Mouse (Mus musculus): Measurements from ENCODE around the gene Asb4. TPM values are rescaled to one million over a fixed set of nuclear protein-coding genes. Genes with fewer than 3 reads are reported as not detected.

Gene Asb4
- total RNA-seq, 2 experiments from 2014 or later: 7.3 to 9.3 TPM

GRCm38 (mm10) chr6:5437757-5438156 lies 54.6 kb downstream of the Asb4 start:
- DNase-seq: no peak

GRCm38 (mm10) chr6:5441221-5441620 lies 58.0 kb downstream of the Asb4 start:
- intact Hi-C loops (cut with DNase I; ENCODE audit: low total_unique reads): no loop called here
- DNase-seq: no peak

More at GRCm38 (mm10) chr6:5437757-5438156, 54.6 kb downstream of the Asb4 start:
- intact Hi-C loops (cut with DNase I; ENCODE audit: low total_unique reads): no loop called here

- intact Hi-C loops (cut with DNase I; ENCODE audit: low total_unique reads): no loop called here
- peak; percentile 26 for DNase-seq
Observed at GRCm38 (mm10) chr6:5442316-5443085, 59.3 kb downstream of the Asb4 start.

DNA sequence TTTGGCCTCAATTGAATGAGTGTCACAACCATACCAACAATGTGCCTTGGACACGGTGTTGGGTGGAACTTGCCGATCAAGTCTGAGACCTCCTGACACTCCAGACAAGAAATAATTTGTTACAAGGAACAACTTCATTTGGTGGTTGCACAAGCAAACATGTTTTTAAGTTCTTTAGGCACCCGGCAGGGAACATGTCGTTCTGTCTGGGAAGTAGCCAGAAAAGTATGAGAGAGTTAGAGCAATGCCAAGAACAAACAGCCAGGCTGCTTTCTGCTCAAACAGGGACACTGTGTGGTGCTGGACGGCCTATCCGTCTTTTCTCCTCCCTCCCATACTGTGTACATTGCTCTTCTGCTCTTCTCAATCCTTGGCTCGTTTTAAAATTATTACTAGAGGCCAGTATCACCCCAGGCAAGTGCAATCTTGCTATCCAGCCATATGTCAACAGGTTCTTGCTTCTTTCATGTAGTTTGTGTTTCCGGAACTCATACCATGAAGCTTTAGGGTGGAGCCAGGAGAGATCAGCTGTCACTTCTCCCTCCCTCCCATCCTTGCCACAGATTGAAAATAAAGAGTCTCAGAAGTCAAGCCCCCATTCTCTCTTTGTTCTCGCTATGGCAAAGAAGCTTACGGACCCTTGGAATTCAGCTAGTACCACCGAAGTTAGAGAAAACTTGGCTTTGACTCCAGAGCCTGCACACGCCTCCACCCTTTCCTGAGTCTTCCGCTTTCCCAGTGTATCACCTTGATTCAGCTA lies 60.1 kb downstream of the Asb4 start:
- intact Hi-C loops (cut with DNase I; ENCODE audit: low total_unique reads): no loop called here
- no peak for DNase-seq

DNA sequence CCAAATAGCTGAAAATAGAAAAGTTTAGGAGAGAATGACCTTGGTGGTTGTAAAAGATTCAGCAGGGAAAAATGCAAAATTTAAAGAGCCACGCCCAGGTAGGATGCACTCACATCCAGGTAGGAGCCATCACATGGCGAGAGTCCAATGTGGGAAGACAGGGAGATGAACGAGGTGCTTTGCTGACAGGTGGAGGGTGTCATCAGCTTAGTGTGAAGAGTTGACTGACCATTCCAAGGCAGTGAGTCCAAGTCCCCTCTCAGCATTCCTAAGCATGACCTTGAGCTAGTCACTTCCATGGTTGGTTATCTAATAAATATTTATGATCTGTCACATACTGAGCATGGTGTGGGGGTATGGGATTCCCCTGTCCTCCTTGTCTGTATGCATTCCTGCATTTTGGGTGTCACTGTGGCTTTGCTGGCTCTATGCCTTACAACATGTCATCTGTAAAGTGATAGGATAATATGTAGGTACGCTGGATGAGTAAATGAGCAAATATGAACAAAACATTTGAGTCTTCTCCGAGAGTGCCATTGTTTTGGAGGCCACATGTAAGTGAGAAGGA lies 61.2 kb downstream of the Asb4 start:
- DNase-seq: no peak
- intact Hi-C loops (cut with DNase I; ENCODE audit: low total_unique reads): no loop called here

DNA sequence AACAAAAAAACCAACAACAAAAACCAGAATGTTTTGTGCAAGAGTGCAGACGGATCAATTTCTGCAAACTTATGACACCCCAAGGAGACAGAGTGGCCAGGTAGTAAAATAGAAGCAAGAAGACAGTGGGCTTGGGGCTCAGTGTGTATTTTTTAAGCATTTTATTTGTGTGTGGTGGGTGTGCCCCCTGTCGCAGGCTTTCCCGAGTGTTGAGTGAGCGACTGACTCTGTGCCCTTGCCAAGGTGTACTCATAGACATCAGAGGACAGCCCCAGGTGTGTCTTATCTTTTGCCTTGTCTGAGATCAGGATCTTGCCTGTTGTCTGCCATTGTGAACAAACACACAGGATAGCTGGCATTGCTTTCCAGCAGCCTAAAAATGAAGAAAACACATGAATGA lies 63.8 kb downstream of the Asb4 start:
- DNase-seq: no peak
- intact Hi-C loops (cut with DNase I; ENCODE audit: low total_unique reads): no loop called here

DNA sequence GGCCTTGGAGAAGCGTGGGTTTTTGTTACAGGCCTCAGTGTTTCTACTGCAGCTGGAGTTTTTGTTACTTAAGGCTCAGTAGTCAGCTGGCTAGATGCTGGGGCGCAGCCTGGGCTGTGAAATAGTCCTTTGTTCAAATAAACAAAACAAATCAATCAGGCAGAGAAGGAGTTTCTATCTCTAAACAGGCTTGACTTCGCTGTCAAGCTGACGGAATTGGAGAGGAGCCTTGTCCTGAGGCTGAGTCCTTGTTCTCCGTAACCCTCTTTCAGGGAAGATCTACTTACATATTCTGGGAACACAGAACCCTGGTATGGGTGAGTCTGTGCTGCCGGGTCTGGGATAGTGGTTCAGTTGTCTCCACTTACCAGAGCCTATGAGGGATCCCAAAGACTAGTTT lies 64.4 kb downstream of the Asb4 start:
- intact Hi-C loops (cut with DNase I; ENCODE audit: low total_unique reads): no loop called here
- no peak for DNase-seq

- no peak for DNase-seq
- intact Hi-C loops (cut with DNase I; ENCODE audit: low total_unique reads): no loop called here
Observed at GRCm38 (mm10) chr6:5448396-5448795, 65.2 kb downstream of the Asb4 start.

- intact Hi-C loops (cut with DNase I; ENCODE audit: low total_unique reads): no loop called here
- DNase-seq: no peak
Observed at GRCm38 (mm10) chr6:5449878-5450277, 66.7 kb downstream of the Asb4 start.

- intact Hi-C loops (cut with DNase I; ENCODE audit: low total_unique reads): no loop called here
- no peak for DNase-seq
Observed at GRCm38 (mm10) chr6:5455836-5456235, 72.7 kb downstream of the Asb4 start.

DNA sequence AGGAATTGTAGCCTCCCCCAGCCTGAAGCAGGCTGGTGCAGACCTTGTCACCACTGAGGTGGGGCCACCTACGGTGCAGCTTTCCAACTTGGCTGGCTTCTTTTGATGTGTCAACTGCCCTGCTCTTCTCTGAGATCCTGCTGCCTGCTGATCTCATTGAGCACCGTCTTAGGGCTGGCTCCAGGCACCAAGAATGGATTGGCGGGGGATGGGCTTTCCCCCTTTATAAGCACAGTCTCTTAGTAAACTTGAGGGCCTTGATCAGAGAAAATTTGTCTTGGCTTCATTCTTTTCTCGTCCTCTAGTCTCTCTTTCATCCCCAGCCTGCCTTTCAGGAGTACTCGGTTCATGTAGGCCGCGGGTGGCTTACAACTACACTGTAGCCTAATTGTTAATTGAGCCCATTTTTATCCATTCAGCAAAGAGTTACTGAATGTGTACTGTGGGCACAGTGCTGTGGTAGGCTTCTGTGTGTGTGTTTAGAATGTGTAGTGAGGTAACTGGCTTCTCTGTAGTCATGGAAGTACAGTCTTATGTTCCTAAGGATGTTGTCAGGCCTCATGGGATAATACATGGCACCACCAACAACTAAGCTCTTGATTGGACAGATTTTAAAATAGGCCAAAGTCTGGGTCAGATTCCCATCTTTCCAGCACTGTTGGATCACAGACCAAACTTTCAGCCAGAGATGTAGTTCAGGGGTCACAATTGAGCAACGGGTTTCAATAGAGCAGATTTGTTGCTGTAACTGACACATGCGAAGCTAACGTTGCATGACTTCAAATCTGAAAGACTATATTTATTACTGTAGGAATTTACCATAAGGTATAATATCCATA lies 87.5 kb downstream of the Asb4 start:
- intact Hi-C loops (cut with DNase I; ENCODE audit: low total_unique reads): no loop called here
- no peak for DNase-seq

- intact Hi-C loops (cut with DNase I; ENCODE audit: low total_unique reads): no loop called here
- no peak for DNase-seq
Observed at GRCm38 (mm10) chr6:5472692-5473091, 89.5 kb downstream of the Asb4 start.

DNA sequence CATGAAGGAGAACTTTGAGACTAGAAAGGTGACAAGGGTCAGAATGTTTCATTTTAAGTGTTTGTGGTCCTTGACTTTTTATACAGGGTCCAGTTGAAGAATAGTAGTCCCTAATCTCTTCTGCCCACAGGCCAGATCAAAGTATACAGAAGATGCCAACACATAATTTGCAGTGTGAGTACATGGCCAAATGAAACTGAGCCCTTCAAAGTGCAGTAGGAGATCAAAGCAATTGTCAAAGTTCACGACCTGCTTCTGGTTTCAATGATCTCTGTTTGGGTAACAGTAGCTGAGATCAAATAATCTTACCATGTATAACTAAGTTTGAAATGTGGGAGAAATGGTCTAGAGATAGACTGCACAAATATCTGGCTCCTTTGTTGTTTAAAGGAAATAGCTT lies 90.8 kb downstream of the Asb4 start:
- intact Hi-C loops (cut with DNase I; ENCODE audit: low total_unique reads): no loop called here
- DNase-seq: no peak

DNA sequence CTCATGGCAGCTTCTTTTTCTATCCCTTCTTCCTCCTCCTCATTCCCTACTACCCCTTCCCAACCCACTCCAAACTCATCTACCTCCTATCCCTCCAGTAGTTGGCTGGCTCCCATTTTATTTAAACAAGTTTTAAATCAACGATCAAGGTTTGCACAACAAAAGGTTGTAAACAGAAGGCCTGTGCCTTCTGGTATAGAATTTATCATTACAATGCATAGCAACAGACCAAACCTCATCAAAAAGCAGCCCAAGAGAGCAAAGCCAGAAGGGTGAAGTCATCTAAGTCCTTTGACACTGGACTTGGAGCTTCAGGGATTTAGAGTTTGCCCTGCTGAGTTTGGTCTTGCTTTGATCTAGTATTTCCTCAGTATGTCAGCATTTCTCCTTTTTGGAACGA lies 97.9 kb downstream of the Asb4 start:
- no peak for DNase-seq
- intact Hi-C loops (cut with DNase I; ENCODE audit: low total_unique reads): no loop called here

- intact Hi-C loops (cut with DNase I; ENCODE audit: low total_unique reads): no loop called here
- DNase-seq: no peak
Observed at GRCm38 (mm10) chr6:5482270-5482783, 99.1 kb downstream of the Asb4 start.

Other genes with a start within 250 kb of the Asb4 start
- not detected for gene Pon1, start 189.4 kb upstream of the Asb4 start, total RNA-seq (2021)
- gene Pon3, start 127.1 kb upstream of the Asb4 start, total RNA-seq (2021): 10 to 100 TPM; 20.6 to 29.9 TPM
- 10 to 100 TPM; 16.1 to 17.1 TPM for gene Pon2, start 84.9 kb upstream of the Asb4 start, total RNA-seq (2021)
- 1,000 to 10,000 TPM in 1 of 2 experiments, 100 to 1,000 TPM in 1; 316 to 1,979 TPM for gene Pdk4, start 112.9 kb downstream of the Asb4 start, total RNA-seq (2021)